Mouse (Mus musculus): Measurements from ENCODE around the gene Adarb1. TPM values are rescaled to one million over a fixed set of nuclear protein-coding genes. Genes with fewer than 3 reads are reported as not detected.

Adarb1 gene
- polyA plus RNA-seq, 1 experiment from 2014 or later, result 5.7 TPM

- H3K27me3 ChIP-seq, result no peaks in the 10 kb centered on the region
- WGBS, result 83% methylated on average over 3 of the region's 3 CpGs
- H3K36me3 ChIP-seq, result peaks cover 5% of the 10 kb centered on the region; the same call in 1 of the 2 replicates
- no peak overlapping the region for H3K4me3 ChIP-seq
- no peak overlapping the region for H3K9ac ChIP-seq
- no peaks in the 10 kb centered on the region for H3K9me3 ChIP-seq
- no peaks in the 10 kb centered on the region for H3K4me1 ChIP-seq
- no peak overlapping the region for H3K4me2 ChIP-seq (replicated peaks)
- no peak for ATAC-seq (ENCODE audit: low FRiP score, low read depth)
- H3K27ac ChIP-seq, result no peak overlapping the region
Measured at GRCm38 (mm10) chr10:77304362-77304761, 113.7 kb downstream of the Adarb1 start.

GRCm38 (mm10) chr10:77300934-77301297 lies 117.2 kb downstream of the Adarb1 start:
- H3K9me3 ChIP-seq, result no peaks in the 10 kb centered on the region
- no peaks in the 10 kb centered on the region for H3K27me3 ChIP-seq
- peaks cover 5% of the 10 kb centered on the region; the same call in 1 of the 2 replicates for H3K36me3 ChIP-seq
- no peak for ATAC-seq (ENCODE audit: low FRiP score, low read depth)
- no peak overlapping the region for H3K9ac ChIP-seq
- H3K4me2 ChIP-seq (replicated peaks), result no peak overlapping the region
- H3K4me3 ChIP-seq, result no peak overlapping the region
- no peak overlapping the region for H3K27ac ChIP-seq
- 86% methylated on average over 4 of the region's 4 CpGs for WGBS
- H3K4me1 ChIP-seq, result no peaks in the 10 kb centered on the region

- H3K36me3 ChIP-seq, result peaks cover 5% of the 10 kb centered on the region; the same call in 1 of the 2 replicates
- 88% methylated on average over 8 of the region's 8 CpGs for WGBS
Measured at GRCm38 (mm10) chr10:77300237-77300933, 117.7 kb downstream of the Adarb1 start.

DNA sequence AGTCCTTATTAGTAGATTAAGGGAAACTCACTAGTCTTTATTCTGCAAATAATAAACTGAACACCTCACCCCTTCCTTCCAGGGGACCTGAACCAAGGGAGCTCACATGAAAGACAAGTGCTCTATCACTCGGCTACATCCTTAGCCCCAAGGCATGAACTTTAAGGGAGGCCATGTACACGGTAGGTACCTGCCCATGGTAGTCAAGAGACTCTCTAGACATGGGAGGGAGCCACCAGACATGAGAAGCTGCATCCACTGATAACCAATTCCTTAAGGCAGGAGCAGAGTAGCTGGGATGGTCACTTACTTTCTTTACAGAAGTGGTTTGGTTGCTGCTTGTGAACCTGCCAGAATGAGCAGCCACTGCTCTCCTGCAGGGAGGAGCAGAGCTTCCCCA lies 118.9 kb downstream of the Adarb1 start:
- whole genome bisulfite sequencing, result 67% methylated on average over 2 of the region's 2 CpGs
- ATAC-seq (ENCODE audit: low FRiP score, low read depth), result no peak

More at GRCm38 (mm10) chr10:77300237-77300933, 117.7 kb downstream of the Adarb1 start:
- H3K4me2 ChIP-seq (replicated peaks), result no peak overlapping the region
- no peak overlapping the region for H3K27ac ChIP-seq
- H3K4me3 ChIP-seq, result no peak overlapping the region
- no peaks in the 10 kb centered on the region for H3K4me1 ChIP-seq
- no peak for ATAC-seq (ENCODE audit: low FRiP score, low read depth)
- H3K9me3 ChIP-seq, result no peaks in the 10 kb centered on the region
- no peak overlapping the region for H3K9ac ChIP-seq
- H3K27me3 ChIP-seq, result no peaks in the 10 kb centered on the region

GRCm38 (mm10) chr10:77298621-77299020 lies 119.4 kb downstream of the Adarb1 start:
- peaks cover 5% of the 10 kb centered on the region; the same call in 1 of the 2 replicates for H3K36me3 ChIP-seq
- WGBS, result 75% methylated on average over 8 of the region's 8 CpGs

More for the DNA sequence above, 118.9 kb downstream of the Adarb1 start:
- peaks cover 5% of the 10 kb centered on the region; the same call in 1 of the 2 replicates for H3K36me3 ChIP-seq
- no peaks in the 10 kb centered on the region for H3K4me1 ChIP-seq
- no peak overlapping the region for H3K27ac ChIP-seq
- no peak overlapping the region for H3K4me3 ChIP-seq
- H3K27me3 ChIP-seq, result no peaks in the 10 kb centered on the region
- no peak overlapping the region for H3K4me2 ChIP-seq (replicated peaks)
- no peak overlapping the region for H3K9ac ChIP-seq
- H3K9me3 ChIP-seq, result no peaks in the 10 kb centered on the region

DNA sequence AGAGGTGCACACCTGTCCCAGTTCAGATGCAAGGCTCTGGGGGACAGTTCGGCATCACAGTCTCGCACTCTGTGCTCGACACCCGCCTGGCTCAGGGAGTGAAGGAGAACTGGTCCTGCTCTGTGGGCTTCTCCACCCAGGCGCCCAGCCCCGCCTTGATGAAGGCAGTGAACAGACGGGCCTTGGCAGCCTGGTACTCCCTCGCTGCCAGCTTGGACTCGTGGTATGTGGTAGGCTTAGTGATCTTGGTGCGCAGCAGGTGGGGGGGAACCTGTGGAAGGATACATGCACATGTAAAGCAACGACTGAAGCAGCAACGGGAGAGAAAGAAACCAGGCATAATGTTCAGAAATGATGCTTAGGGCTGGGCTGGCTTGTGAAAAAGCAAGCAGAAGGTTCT lies 123.4 kb downstream of the Adarb1 start:
- ATAC-seq (ENCODE audit: low FRiP score, low read depth), result no peak
- WGBS, result 87% methylated on average over 12 of the region's 12 CpGs
- H3K4me3 ChIP-seq, result no peak overlapping the region
- H3K4me2 ChIP-seq (replicated peaks), result no peak overlapping the region
- H3K27me3 ChIP-seq, result no peaks in the 10 kb centered on the region
- H3K9ac ChIP-seq, result no peak overlapping the region
- no peak overlapping the region for H3K27ac ChIP-seq
- no peaks in the 10 kb centered on the region for H3K4me1 ChIP-seq
- no peaks in the 10 kb centered on the region for H3K9me3 ChIP-seq
- H3K36me3 ChIP-seq, result no peaks in the 10 kb centered on the region

More at GRCm38 (mm10) chr10:77298621-77299020, 119.4 kb downstream of the Adarb1 start:
- no peaks in the 10 kb centered on the region for H3K4me1 ChIP-seq
- no peak overlapping the region for H3K27ac ChIP-seq
- no peaks in the 10 kb centered on the region for H3K9me3 ChIP-seq
- no peak overlapping the region for H3K4me2 ChIP-seq (replicated peaks)
- H3K27me3 ChIP-seq, result no peaks in the 10 kb centered on the region
- ATAC-seq (ENCODE audit: low FRiP score, low read depth), result no peak
- H3K9ac ChIP-seq, result no peak overlapping the region
- no peak overlapping the region for H3K4me3 ChIP-seq

DNA sequence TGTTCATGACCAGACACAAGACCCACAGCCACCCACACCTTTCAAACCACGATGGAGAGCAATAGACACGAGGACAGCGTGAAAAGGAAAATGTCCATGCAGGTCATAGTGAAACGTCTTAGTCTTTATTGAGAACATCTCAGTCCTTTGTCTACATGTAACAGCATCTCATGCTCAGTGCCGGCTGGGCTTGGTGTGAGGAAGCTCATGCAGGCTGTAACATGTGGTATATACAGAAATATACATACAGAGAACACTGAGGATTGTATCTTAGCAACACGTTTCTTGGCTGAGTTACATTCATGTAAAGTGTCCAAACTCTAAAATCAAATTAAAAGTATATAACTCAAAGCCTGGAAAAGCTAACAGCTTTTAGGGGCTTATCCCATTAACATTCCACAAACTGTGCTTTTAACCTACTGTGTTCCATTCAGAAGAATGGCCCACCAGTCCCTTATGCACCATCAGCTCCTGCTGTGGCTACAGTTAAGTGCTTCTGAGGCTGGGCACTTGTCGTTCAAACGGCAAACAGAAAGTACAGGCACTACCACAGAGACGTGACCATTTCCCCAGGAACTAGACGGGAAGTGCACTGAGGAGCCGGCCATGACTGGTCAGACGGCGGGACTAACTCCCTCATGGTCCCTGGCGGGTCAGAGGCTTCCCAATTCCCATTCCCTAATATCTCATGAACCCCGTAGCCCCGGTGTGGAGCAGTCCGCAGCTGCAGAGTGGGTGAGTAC lies 127.3 kb downstream of the Adarb1 start:
- WGBS, result 73% methylated on average over 17 of the region's 17 CpGs

DNA sequence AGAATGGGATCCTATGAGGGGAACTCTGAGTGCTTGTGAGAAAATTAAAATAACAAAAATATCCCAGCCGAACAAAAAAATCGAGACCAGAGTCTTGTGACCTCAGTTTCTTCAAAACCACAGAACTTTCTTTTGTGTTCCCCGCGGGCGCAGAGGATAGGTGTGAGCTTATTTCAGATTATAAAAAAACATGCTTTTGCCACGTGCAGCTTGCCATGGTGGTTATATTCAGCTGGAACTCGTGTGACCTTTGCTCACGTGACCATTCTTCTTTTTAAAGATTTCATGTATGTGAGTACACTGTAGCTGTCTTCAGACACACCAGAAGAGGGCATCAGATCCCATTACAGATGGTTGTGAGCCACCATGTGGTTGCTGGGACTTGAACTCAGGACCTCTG lies 128.5 kb downstream of the Adarb1 start:
- 91% methylated on average over 8 of the region's 8 CpGs for WGBS
- Histone ChIP-seq H3K27ac (no peak overlapping the region), H3K4me2 (replicated peaks) (no peak overlapping the region), H3K27me3 (no peaks in the 10 kb centered on the region), H3K9me3 (no peaks in the 10 kb centered on the region), H3K4me3 (no peak overlapping the region), H3K4me1 (peaks cover 10% of the 10 kb centered on the region), H3K36me3 (no peaks in the 10 kb centered on the region), H3K9ac (no peak overlapping the region)
- ATAC-seq (ENCODE audit: low FRiP score, low read depth), result no peak

More for the DNA sequence above, 127.3 kb downstream of the Adarb1 start:
- Histone ChIP-seq H3K4me1 (0 out of 2 replicates have a peak, but pooled peaks cover 3% of the 10 kb centered on the region), H3K27ac (no peak overlapping the region), H3K9ac (no peak overlapping the region), H3K4me2 (replicated peaks) (no peak overlapping the region), H3K36me3 (no peaks in the 10 kb centered on the region), H3K9me3 (no peaks in the 10 kb centered on the region), H3K4me3 (no peak overlapping the region), H3K27me3 (no peaks in the 10 kb centered on the region)
- ATAC-seq (ENCODE audit: low FRiP score, low read depth), result no peak

DNA sequence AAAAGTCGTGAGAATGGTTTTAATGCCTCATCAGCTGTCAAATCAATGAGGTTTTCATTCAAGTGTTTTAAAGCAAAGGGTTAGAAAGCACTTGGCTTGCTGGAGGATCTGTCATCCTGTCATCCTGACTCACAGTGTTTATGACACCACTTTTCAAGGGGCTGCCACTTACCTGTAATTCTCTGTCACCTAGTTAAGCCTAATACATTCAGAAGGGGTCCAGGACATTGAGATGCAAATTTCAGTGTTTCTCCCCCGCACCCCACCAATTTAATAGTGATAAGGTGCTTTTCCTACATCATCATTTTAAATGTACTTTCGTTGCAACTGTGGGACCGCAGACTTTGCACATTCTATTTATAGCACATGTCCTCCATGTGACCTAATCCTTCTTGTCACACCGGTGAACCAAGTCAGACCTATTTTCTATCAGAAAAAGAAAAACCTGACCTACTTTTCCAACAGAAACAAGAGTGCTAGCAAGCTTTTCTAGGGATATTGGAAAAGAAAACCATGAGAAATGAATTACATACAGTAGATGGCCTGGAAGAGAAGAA lies 129.4 kb downstream of the Adarb1 start:
- Histone ChIP-seq H3K4me2 (replicated peaks) (no peak overlapping the region), H3K4me3 (no peak overlapping the region), H3K36me3 (no peaks in the 10 kb centered on the region), H3K27ac (no peak overlapping the region), H3K9ac (no peak overlapping the region), H3K4me1 (peaks cover 18% of the 10 kb centered on the region), H3K9me3 (no peaks in the 10 kb centered on the region), H3K27me3 (no peaks in the 10 kb centered on the region)
- ATAC-seq (ENCODE audit: low FRiP score, low read depth), result no peak
- 57% methylated on average over 5 of the region's 5 CpGs for WGBS

DNA sequence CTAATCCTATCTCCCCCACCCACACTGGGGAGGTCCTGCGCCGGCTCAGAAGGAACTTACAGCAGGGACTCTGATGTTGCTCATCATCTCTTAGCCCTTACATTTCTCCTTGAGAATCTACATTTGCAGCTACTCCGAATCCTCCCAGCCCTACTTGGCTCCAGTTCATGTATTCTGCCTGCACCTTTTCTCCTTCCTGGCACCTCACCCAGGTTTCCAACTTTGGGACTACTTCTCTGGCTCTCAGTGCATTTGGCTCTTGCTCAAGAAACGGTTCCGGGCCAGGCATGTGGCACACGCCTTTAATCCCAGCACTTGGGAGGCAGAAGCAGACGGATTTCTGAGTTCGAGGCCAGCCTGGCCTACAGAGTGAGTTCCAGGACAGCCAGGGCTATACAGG lies 130.4 kb downstream of the Adarb1 start:
- no peak for ATAC-seq (ENCODE audit: low FRiP score, low read depth)
- WGBS, result 78% methylated on average over 8 of the region's 8 CpGs
- Histone ChIP-seq H3K9me3 (no peaks in the 10 kb centered on the region), H3K27me3 (no peaks in the 10 kb centered on the region), H3K27ac (no peak overlapping the region), H3K4me2 (replicated peaks) (no peak overlapping the region), H3K4me1 (peaks cover 22% of the 10 kb centered on the region), H3K36me3 (no peaks in the 10 kb centered on the region), H3K9ac (no peak overlapping the region), H3K4me3 (no peak overlapping the region)

- Histone ChIP-seq H3K9me3 (no peaks in the 10 kb centered on the region), H3K27me3 (no peaks in the 10 kb centered on the region), H3K27ac (no peak overlapping the region), H3K4me3 (no peak overlapping the region), H3K4me2 (replicated peaks) (no peak overlapping the region), H3K4me1 (peaks cover 22% of the 10 kb centered on the region), H3K36me3 (no peaks in the 10 kb centered on the region), H3K9ac (no peak overlapping the region; the same call in 1 of the 2 replicates)
- ATAC-seq (ENCODE audit: low FRiP score, low read depth), result no peak
- 52% methylated on average over 6 of the region's 6 CpGs for WGBS
Measured at GRCm38 (mm10) chr10:77284832-77285231, 133.2 kb downstream of the Adarb1 start.

DNA sequence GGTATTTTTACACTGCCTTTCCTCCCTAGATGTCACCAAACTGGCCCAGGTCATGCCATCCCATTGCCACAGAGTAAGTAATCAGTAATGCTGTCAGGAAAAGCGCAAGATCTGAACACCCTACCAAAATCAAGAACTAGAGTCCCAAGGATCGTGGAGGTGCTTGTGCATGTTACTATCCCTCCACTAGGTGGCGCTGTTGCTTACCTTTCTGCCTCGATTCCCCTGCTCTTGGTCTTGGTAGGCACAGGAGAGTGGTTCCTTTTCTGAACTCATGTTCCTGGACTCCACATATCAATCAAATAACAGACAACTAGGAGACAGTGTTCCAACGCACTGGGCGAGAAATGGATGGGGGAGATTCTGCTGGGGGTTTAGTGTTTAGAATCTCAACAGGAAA lies 135.2 kb downstream of the Adarb1 start:
- H3K36me3 ChIP-seq, result no peaks in the 10 kb centered on the region
- peaks cover 22% of the 10 kb centered on the region for H3K4me1 ChIP-seq
- WGBS, result 21% methylated on average over 6 of the region's 6 CpGs

More for the DNA sequence above, 135.2 kb downstream of the Adarb1 start:
- no peaks in the 10 kb centered on the region for H3K9me3 ChIP-seq
- H3K4me2 ChIP-seq (replicated peaks), result no peak overlapping the region
- no peak overlapping the region for H3K4me3 ChIP-seq
- no peaks in the 10 kb centered on the region for H3K27me3 ChIP-seq
- H3K27ac ChIP-seq, result no peak overlapping the region
- no peak for ATAC-seq (ENCODE audit: low FRiP score, low read depth)
- H3K9ac ChIP-seq, result no peak overlapping the region

All from limb, embryonic 13.5 days (tissue).